Mouse (Mus musculus) urinary bladder, postnatal 4 days (tissue): ENCODE results near the gene Slc35g2.

ENCODE experiments used
- DNase-seq, 2 experiments: peaks; one replicate each; pipeline ENCODE4 v3.0.0; 2021 to 2022; ENCODE audit warnings: low spot score in 2 of 2

Slc35g2 gene

GRCm38 (mm10) chr9:100570626-100571233, at the start of gene Slc35g2:
TSS of gene Slc35g2 (minus strand) at chr9:100571090.
- DNase-seq, result peak in 1 of 2 experiments; percentile 28

- DNase-seq, result peak in 1 of 2 experiments; percentile 63
Measured at GRCm38 (mm10) chr9:100616947-100617346, 46.1 kb upstream of the Slc35g2 start.

GRCm38 (mm10) chr9:100613501-100614071, 42.7 kb upstream of the Slc35g2 start:
- no peak for DNase-seq

GRCm38 (mm10) chr9:100605985-100606554, 35.2 kb upstream of the Slc35g2 start:
- DNase-seq, result no peak

- no peak for DNase-seq
Measured at GRCm38 (mm10) chr9:100605522-100605921, 34.6 kb upstream of the Slc35g2 start.

GRCm38 (mm10) chr9:100603156-100603555, 32.3 kb upstream of the Slc35g2 start:
- no peak for DNase-seq

- no peak for DNase-seq
Measured at GRCm38 (mm10) chr9:100602130-100602529, 31.2 kb upstream of the Slc35g2 start.

GRCm38 (mm10) chr9:100599761-100600328, 29.0 kb upstream of the Slc35g2 start:
- no peak for DNase-seq

GRCm38 (mm10) chr9:100597546-100597945, 26.7 kb upstream of the Slc35g2 start, which contains the start of gene Stag1:
TSS of gene Stag1 (plus strand) at chr9:100597798.
- no peak for DNase-seq

- no peak for DNase-seq
Measured at GRCm38 (mm10) chr9:100596317-100596716, 25.4 kb upstream of the Slc35g2 start.

- DNase-seq, result no peak
Measured at GRCm38 (mm10) chr9:100590462-100590861, 19.6 kb upstream of the Slc35g2 start.

- DNase-seq, result no peak
Measured at GRCm38 (mm10) chr9:100584031-100584430, 13.1 kb upstream of the Slc35g2 start.

GRCm38 (mm10) chr9:100582883-100583575, 12.1 kb upstream of the Slc35g2 start:
- no peak for DNase-seq

- DNase-seq, result no peak
Measured at GRCm38 (mm10) chr9:100581543-100582492, 10.9 kb upstream of the Slc35g2 start.

GRCm38 (mm10) chr9:100580196-100580740, 9.4 kb upstream of the Slc35g2 start:
- no peak for DNase-seq

- no peak for DNase-seq
Measured at GRCm38 (mm10) chr9:100573942-100574341, 3.1 kb upstream of the Slc35g2 start.

GRCm38 (mm10) chr9:100573300-100573699, 2.4 kb upstream of the Slc35g2 start:
- DNase-seq, result no peak

GRCm38 (mm10) chr9:100571511-100571910, 621 bp upstream of the Slc35g2 start:
- no peak for DNase-seq

- no peak for DNase-seq
Measured at GRCm38 (mm10) chr9:100569798-100570625, 878 bp downstream of the Slc35g2 start.
